Mouse (Mus musculus): ENCODE results near the gene Spry1. TPM values are rescaled to one million over a fixed set of nuclear protein-coding genes. Genes with fewer than 3 reads are reported as not detected.

Gene Spry1
- polyA plus RNA-seq, 1 experiment from 2014 or later: 9.2 TPM

DNA sequence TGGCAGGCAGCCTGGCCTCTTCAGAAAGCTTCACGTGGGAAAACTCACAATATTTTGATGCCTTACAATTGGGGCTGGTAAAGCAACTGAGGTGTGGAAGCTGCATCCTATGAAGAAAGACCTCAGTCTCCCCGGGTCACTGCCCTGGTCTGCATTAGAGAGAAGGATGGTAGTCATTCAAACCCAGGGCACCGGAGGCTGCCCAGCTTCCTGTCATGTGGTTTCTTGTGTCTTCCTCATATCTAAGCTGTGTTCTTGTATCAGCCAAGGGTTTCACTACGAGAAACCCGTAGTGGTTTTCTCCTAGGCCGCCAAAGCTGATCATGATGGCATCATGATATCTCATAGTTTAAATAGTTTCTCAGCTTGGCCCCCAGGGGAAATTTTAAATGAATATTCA, 5.3 kb downstream of the Spry1 start:
- H3K4me3 ChIP-seq (ENCODE audit: low read depth, low read length): no peak overlapping the region
- 78% methylated on average over 6 of the region's 6 CpGs for WGBS

GRCm38 (mm10) chr3:37646221-37646620, 6.5 kb downstream of the Spry1 start:
- no peak for ATAC-seq

More for the DNA sequence above, 5.3 kb downstream of the Spry1 start:
- Histone ChIP-seq H3K27ac (ENCODE audit: low read depth, low read length) (no peak overlapping the region), H3K9ac (ENCODE audit: low read depth, low read length) (no peak overlapping the region), H3K36me3 (ENCODE audit: control insufficient read depth, insufficient read depth) (peaks cover 32% of the 10 kb centered on the region), H3K9me3 (ENCODE audit: control insufficient read depth) (no peaks in the 10 kb centered on the region), H3K27me3 (replicated peaks; ENCODE audit: control insufficient read depth, insufficient read depth, low read length) (no peaks in the 10 kb centered on the region), H3K4me2 (replicated peaks; ENCODE audit: low read depth) (no peak overlapping the region), H3K4me1 (replicated peaks; ENCODE audit: control insufficient read depth, insufficient read depth, low read length) (no peaks in the 10 kb centered on the region; the same call in 1 of the 2 replicates)
- ATAC-seq: no peak
- TF ChIP-seq CTCF (IDR thresholded peaks at IDR 0.05; ENCODE audit: low read depth): no peak

DNA sequence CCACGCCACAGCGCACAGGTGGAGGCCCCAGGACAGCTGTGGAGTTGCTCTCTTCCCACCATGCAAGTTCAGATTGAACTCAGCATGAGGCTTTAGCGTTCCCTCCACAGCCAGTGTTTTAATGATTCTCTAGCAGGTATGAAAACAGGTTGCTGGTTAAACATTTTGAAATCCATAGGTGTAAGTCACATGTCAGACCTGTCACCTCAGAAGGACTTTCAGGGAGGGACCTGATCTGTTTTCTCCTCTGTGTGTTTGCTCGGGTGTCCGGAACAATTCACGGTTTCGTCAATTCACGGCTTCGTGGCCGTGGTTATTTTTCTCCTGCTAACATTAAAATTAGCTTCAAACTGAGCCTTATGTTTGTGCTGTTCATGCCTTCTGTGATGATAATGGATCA, 7.5 kb downstream of the Spry1 start:
- Histone ChIP-seq H3K4me3 (ENCODE audit: low read depth, low read length) (no peak overlapping the region), H3K36me3 (ENCODE audit: control insufficient read depth, insufficient read depth) (peaks cover 32% of the 10 kb centered on the region), H3K27ac (ENCODE audit: low read depth, low read length) (no peak overlapping the region), H3K9me3 (ENCODE audit: control insufficient read depth) (no peaks in the 10 kb centered on the region), H3K4me1 (replicated peaks; ENCODE audit: control insufficient read depth, insufficient read depth, low read length) (no peaks in the 10 kb centered on the region; the same call in 1 of the 2 replicates), H3K9ac (ENCODE audit: low read depth, low read length) (no peak overlapping the region), H3K4me2 (replicated peaks; ENCODE audit: low read depth) (no peak overlapping the region), H3K27me3 (replicated peaks; ENCODE audit: control insufficient read depth, insufficient read depth, low read length) (no peaks in the 10 kb centered on the region)
- WGBS: 86% methylated on average over 10 of the region's 10 CpGs
- TF ChIP-seq CTCF (IDR thresholded peaks at IDR 0.05; ENCODE audit: low read depth): no peak
- no peak for ATAC-seq

More at GRCm38 (mm10) chr3:37646221-37646620, 6.5 kb downstream of the Spry1 start:
- no peaks in the 10 kb centered on the region; the same call in 1 of the 2 replicates for H3K4me1 ChIP-seq (replicated peaks; ENCODE audit: control insufficient read depth, insufficient read depth, low read length)
- 94% methylated on average over 9 of the region's 9 CpGs for WGBS
- no peak overlapping the region for H3K27ac ChIP-seq (ENCODE audit: low read depth, low read length)
- peaks cover 32% of the 10 kb centered on the region for H3K36me3 ChIP-seq (ENCODE audit: control insufficient read depth, insufficient read depth)
- H3K4me3 ChIP-seq (ENCODE audit: low read depth, low read length): no peak overlapping the region
- no peak overlapping the region for H3K9ac ChIP-seq (ENCODE audit: low read depth, low read length)
- H3K9me3 ChIP-seq (ENCODE audit: control insufficient read depth): no peaks in the 10 kb centered on the region
- H3K4me2 ChIP-seq (replicated peaks; ENCODE audit: low read depth): no peak overlapping the region
- no peak for TF ChIP-seq CTCF (IDR thresholded peaks at IDR 0.05; ENCODE audit: low read depth)
- H3K27me3 ChIP-seq (replicated peaks; ENCODE audit: control insufficient read depth, insufficient read depth, low read length): no peaks in the 10 kb centered on the region

DNA sequence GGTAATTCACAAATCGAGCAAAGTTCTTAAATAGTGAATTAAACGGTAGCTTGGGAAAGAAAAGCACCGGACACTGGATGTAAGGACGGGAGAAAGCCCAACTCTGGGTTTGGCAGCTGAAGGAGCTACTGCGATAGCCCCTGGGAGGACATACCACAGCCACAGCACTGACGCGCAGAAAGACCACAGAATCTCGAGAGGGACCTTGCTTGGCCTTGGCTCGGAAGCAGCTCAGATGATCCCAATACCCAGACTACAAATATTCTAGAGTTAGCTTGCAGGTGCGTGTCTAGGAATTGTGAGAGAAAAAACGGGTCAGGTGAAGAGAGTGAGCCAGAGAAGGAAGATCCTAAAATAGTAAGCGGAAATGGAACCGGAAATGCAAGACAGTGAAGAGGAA, 8.5 kb downstream of the Spry1 start:
- Histone ChIP-seq H3K36me3 (ENCODE audit: control insufficient read depth, insufficient read depth) (peaks cover 23% of the 10 kb centered on the region), H3K27me3 (replicated peaks; ENCODE audit: control insufficient read depth, insufficient read depth, low read length) (no peaks in the 10 kb centered on the region), H3K9ac (ENCODE audit: low read depth, low read length) (no peak overlapping the region), H3K4me2 (replicated peaks; ENCODE audit: low read depth) (no peak overlapping the region), H3K27ac (ENCODE audit: low read depth, low read length) (no peak overlapping the region), H3K4me3 (ENCODE audit: low read depth, low read length) (no peak overlapping the region), H3K4me1 (replicated peaks; ENCODE audit: control insufficient read depth, insufficient read depth, low read length) (no peaks in the 10 kb centered on the region; the same call in 1 of the 2 replicates), H3K9me3 (ENCODE audit: control insufficient read depth) (no peaks in the 10 kb centered on the region)
- WGBS: 83% methylated on average over 13 of the region's 13 CpGs
- no peak for ATAC-seq
- TF ChIP-seq CTCF (IDR thresholded peaks at IDR 0.05; ENCODE audit: low read depth): no peak

DNA sequence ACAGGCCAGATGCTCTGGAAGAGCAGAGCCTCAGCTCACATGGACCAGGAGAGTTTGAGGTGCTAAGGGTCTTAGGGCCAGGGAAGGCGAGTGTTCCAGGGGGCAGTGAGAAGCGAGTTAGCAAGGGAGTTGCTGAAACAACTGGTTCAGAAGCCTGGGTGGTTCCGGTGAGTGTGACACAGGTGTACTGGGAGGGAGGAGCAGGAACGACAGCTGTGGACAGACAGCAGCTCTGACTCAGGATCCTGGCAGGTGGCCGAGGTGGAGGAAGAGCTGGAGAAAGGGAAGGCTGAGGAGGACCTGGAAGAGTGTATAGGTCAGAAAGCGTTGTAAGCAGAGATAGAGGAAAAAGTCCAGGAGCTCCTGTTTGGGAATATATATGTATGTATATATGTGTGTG, 9.5 kb downstream of the Spry1 start:
- no peak for ATAC-seq
- no peak overlapping the region for H3K4me2 ChIP-seq (replicated peaks; ENCODE audit: low read depth)
- H3K9ac ChIP-seq (ENCODE audit: low read depth, low read length): no peak overlapping the region
- WGBS: 54% methylated on average over 6 of the region's 6 CpGs
- peaks cover 15% of the 10 kb centered on the region; the same call in 1 of the 2 replicates for H3K36me3 ChIP-seq (ENCODE audit: control insufficient read depth, insufficient read depth)
- H3K4me3 ChIP-seq (ENCODE audit: low read depth, low read length): no peak overlapping the region
- no peak overlapping the region for H3K27ac ChIP-seq (ENCODE audit: low read depth, low read length)
- no peaks in the 10 kb centered on the region for H3K9me3 ChIP-seq (ENCODE audit: control insufficient read depth)
- H3K27me3 ChIP-seq (replicated peaks; ENCODE audit: control insufficient read depth, insufficient read depth, low read length): no peaks in the 10 kb centered on the region
- 0 out of 2 replicates have a peak, but pooled peaks cover 3% of the 10 kb centered on the region for H3K4me1 ChIP-seq (replicated peaks; ENCODE audit: control insufficient read depth, insufficient read depth, low read length)
- TF ChIP-seq CTCF (IDR thresholded peaks at IDR 0.05; ENCODE audit: low read depth): no peak

DNA sequence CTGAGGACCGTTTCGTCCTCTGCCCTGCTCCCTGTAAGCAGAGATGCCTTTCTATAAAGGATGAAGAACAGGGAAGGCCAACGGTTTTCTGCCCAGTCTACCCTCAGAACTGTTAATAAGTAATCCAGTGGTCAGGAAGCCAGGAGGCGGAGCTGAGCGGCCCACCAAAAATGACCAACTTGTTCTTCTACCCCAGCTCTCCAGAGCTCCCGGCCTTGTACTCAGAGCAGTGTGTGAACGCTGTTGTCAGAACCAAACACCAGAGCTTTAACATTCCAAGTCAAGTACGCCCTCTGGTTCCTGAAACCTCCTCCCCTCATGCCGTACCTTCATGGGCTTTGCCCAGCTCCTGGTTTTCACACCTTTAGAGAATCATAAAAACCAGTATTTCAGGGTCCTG, 12.8 kb downstream of the Spry1 start:
- Histone ChIP-seq H3K4me3 (ENCODE audit: low read depth, low read length) (no peak overlapping the region), H3K9me3 (ENCODE audit: control insufficient read depth) (no peaks in the 10 kb centered on the region), H3K9ac (ENCODE audit: low read depth, low read length) (no peak overlapping the region), H3K36me3 (ENCODE audit: control insufficient read depth, insufficient read depth) (0 out of 2 replicates have a peak, but pooled peaks cover 4% of the 10 kb centered on the region), H3K4me1 (replicated peaks; ENCODE audit: control insufficient read depth, insufficient read depth, low read length) (0 out of 2 replicates have a peak, but pooled peaks cover 3% of the 10 kb centered on the region), H3K27ac (ENCODE audit: low read depth, low read length) (no peak overlapping the region), H3K4me2 (replicated peaks; ENCODE audit: low read depth) (peak overlapping the region; percentile 30), H3K27me3 (replicated peaks; ENCODE audit: control insufficient read depth, insufficient read depth, low read length) (no peaks in the 10 kb centered on the region)
- TF ChIP-seq CTCF (IDR thresholded peaks at IDR 0.05; ENCODE audit: low read depth): no peak
- ATAC-seq: no peak
- 49% methylated on average over 9 of the region's 9 CpGs for WGBS

All from intestine, postnatal 0 days (tissue).